Mouse (Mus musculus): Measurements from ENCODE around the gene Snx5.

- TF ChIP-seq CTCF (IDR thresholded peaks at IDR 0.05; ENCODE audit: low read depth, low read length): no peak
- no peak for TF ChIP-seq TAL1 (conservative IDR thresholded peaks at IDR 0.05; ENCODE audit: low read depth, low read length)
- TF ChIP-seq GATA1 (IDR thresholded peaks at IDR 0.05; ENCODE audit: borderline replicate concordance, low read length): no peak
- no peak for TF ChIP-seq POLR2AphosphoS5 (IDR thresholded peaks at IDR 0.05; ENCODE audit: insufficient replicate concordance, low read depth, low read length)
- TF ChIP-seq GATA2 (IDR thresholded peaks at IDR 0.05; ENCODE audit: borderline replicate concordance, low read depth, low read length): no peak
Measured at GRCm38 (mm10) chr2:144250111-144250510, 20.6 kb downstream of the Snx5 start.
